Mouse (Mus musculus) heart, embryonic 10.5 days (tissue): ENCODE results near the gene Lama1. TPM values are rescaled to one million over a fixed set of nuclear protein-coding genes. Genes with fewer than 3 reads are reported as not detected.

Source experiments
- DNase-seq: peaks from one replicate; pipeline ENCODE4 v3.0.0-alpha.2; 2017; ENCODE audit warnings: low spot score
- H3K27ac ChIP-seq: fragments of 300-500 bp; sonication (generic); 2 replicates; pipeline ENCODE4 v1.5.1; 2016; ENCODE audit warnings: mild to moderate bottlenecking
- H3K27me3 ChIP-seq: fragments of 300-500 bp; sonication (generic); 2 replicates; pipeline ENCODE4 v1.6.1; 2016; ENCODE audit warnings: mild to moderate bottlenecking; ENCODE audit not compliant: poor library complexity, insufficient read depth, severe bottlenecking
- H3K36me3 ChIP-seq: fragments of 300-500 bp; sonication (generic); 2 replicates; pipeline ENCODE4 v1.6.1; 2016; ENCODE audit warnings: mild to moderate bottlenecking, moderate library complexity
- H3K4me1 ChIP-seq: fragments of 300-500 bp; sonication (generic); 2 replicates; pipeline ENCODE4 v1.6.1; 2016; ENCODE audit warnings: mild to moderate bottlenecking
- H3K4me3 ChIP-seq: fragments of 300-500 bp; sonication (generic); 2 replicates; pipeline ENCODE4 v1.5.1; 2016; ENCODE audit warnings: mild to moderate bottlenecking, moderate library complexity
- H3K9me3 ChIP-seq: fragments of 300-500 bp; sonication (generic); 2 replicates; pipeline ENCODE4 v1.6.1; 2016; ENCODE audit warnings: mild to moderate bottlenecking, moderate library complexity
- WGBS: fragments of 180-500 bp; shearing (Covaris S2); methylation state at CpG from one replicate; pipeline ENCODE4 v1.1.7; 2016; 5-methylcytosine and 5-hydroxymethylcytosine counted together
- polyA plus RNA-seq: library from polyadenylated mRNA; unstranded; fragments of >200 nt; fragmentation: Nextera tagmentation; extraction: Ambion mirVana; gene quantifications from 2 replicates; pipeline ENCODE4 v1.2.1, GENCODE M21; 2016

The Lama1 gene
- polyA plus RNA-seq, 1 experiment from 2014 or later = 7.0 TPM

DNA sequence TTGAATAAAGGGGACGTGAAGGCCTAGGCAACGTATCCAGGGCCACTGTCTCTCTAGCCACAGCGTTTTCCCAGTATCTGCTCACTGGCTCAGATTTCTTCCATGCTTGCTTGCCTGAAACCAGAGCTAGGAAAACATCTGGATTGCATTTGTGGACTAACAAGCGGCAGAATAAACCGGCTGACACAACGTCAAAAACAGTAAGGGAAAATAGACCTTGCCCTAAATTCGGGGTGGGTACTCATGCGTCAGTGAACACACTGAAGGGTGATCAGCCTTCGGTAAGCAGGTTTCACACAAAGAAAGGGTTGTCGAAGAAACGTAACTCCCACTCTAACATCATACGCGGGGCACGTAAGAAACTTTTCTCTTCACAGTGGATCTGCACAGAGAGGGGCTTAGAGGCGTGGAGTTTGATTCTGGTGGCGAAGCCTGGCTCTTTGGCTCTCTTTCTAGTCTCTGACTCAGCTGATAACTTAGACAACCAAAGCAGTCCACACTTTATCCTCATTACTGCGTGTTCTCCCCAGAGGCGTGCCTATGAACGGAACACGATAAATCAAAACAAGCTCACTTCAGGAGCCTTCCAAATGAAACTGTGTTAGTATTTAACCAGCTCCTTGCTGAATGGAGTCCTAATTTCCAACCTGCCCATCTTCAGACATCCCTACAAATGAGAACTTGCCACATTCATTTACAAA is 169.6 kb downstream of the Lama1 start:
- Histone ChIP-seq H3K36me3 (peaks cover 52% of the 10 kb centered on the region), H3K4me1 (no peaks in the 10 kb centered on the region; the same call in 1 of the 2 replicates), H3K27ac (no peak overlapping the region), H3K4me3 (no peak overlapping the region), H3K9me3 (no peaks in the 10 kb centered on the region), H3K27me3 (peaks cover 41% of the 10 kb centered on the region; the same call in 1 of the 2 replicates)
- peak; percentile 66 for DNase-seq
- WGBS = 75% methylated on average over 20 of the region's 20 CpGs

DNA sequence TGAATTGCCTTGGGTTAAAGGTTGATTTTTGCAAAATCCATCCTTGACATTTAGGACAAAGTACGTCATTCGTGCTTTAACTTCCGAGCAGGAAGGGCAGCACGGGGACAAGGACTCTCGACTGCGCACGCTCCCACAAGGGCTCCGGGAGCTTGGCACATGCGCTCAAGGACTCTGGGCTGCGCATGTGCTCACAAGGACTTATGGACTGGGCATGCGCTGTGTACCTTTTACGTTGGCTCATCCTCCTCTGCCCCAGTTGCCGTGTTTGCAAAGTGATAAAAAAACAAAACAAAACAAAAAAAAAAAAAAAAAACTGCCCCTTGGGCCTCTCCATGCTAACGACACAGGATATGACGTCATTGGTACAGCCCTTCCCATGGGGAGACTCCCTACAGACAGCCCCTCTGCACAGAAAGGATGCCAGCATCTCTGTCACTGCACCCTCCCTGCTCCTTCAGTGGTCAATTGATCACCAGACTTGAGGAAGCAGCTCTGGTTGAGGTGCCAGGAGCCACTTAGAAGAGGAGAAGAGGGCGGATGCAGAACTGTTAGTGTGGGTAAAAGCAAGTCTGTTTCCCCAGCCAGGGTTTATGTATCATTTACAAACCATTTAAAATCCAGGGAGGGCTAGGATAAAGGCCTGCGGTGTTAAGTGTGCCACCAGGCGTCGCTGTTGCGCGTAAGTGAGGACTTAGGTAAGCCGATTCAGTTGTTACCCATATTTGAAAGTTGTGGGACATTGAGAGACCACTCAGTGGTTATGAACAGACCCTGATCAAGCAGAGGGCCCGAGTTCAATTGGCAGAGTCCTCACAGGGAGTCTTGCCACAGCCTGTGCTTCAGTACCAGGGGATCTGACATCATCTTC is 172.9 kb downstream of the Lama1 start:
- H3K4me1 ChIP-seq = no peaks in the 10 kb centered on the region; the same call in 1 of the 2 replicates
- DNase-seq = peak; percentile 69
- H3K4me3 ChIP-seq = no peak overlapping the region
- peaks cover 69% of the 10 kb centered on the region for H3K36me3 ChIP-seq
- no peaks in the 10 kb centered on the region for H3K9me3 ChIP-seq
- 68% methylated on average over 23 of the region's 23 CpGs for WGBS
- no peak overlapping the region for H3K27ac ChIP-seq
- peaks cover 24% of the 10 kb centered on the region; the same call in 1 of the 2 replicates for H3K27me3 ChIP-seq

Other genes with a start within 250 kb of the Lama1 start
- 0.08 TPM in 1 of 2 replicates, not detected in the other for gene Lrrc30, start 64.5 kb upstream of the Lama1 start, polyA plus RNA-seq